Mouse (Mus musculus) neural tube, embryonic 15.5 days (tissue): ENCODE results near the gene Ugt1a9. TPM values are rescaled to one million over a fixed set of nuclear protein-coding genes. Genes with fewer than 3 reads are reported as not detected.
"Not testable (repeated sequence)": the region's sequence is repeated elsewhere in the genome, so short reads cannot be mapped to it uniquely, and the experiment has no call there.

Experiments
- ATAC-seq: fragments of 200-750 bp; cut with Nextera tagmentation; 2 replicates; pipeline ENCODE4 v1.8.0; 2017; ENCODE audit warnings: mild to moderate bottlenecking, moderate TSS enrichment, moderate library complexity; ENCODE audit not compliant: low FRiP score
- H3K27ac ChIP-seq: fragments of 300-500 bp; sonication (generic); replicated peaks from 2 replicates; pipeline ENCODE4 v1.5.1; 2015; ENCODE audit warnings: mild to moderate bottlenecking, inconsistent platforms
- H3K27me3 ChIP-seq: fragments of 300-500 bp; sonication (generic); replicated peaks from 2 replicates; pipeline ENCODE4 v1.6.1; 2015; ENCODE audit warnings: inconsistent platforms
- H3K36me3 ChIP-seq: fragments of 300-500 bp; sonication (generic); 2 replicates; pipeline ENCODE4 v1.6.1; 2015; ENCODE audit warnings: inconsistent platforms
- H3K4me1 ChIP-seq: fragments of 300-500 bp; sonication (generic); 2 replicates; pipeline ENCODE4 v1.6.1; 2015; ENCODE audit warnings: inconsistent platforms
- H3K4me2 ChIP-seq: fragments of 300-500 bp; sonication (generic); 2 replicates; pipeline ENCODE4 v1.6.1; 2015; ENCODE audit warnings: inconsistent platforms, mild to moderate bottlenecking, moderate library complexity
- H3K4me3 ChIP-seq: fragments of 300-500 bp; sonication (generic); replicated peaks from 2 replicates; pipeline ENCODE4 v1.5.1; 2015; ENCODE audit warnings: mild to moderate bottlenecking, inconsistent platforms
- H3K9ac ChIP-seq: fragments of 300-500 bp; sonication (generic); replicated peaks from 2 replicates; pipeline ENCODE4 v1.6.1; 2015; ENCODE audit warnings: mild to moderate bottlenecking, inconsistent platforms
- H3K9me3 ChIP-seq: fragments of 300-500 bp; sonication (generic); replicated peaks from 2 replicates; pipeline ENCODE4 v1.6.1; 2016; ENCODE audit warnings: inconsistent platforms
- WGBS: fragments of 180-500 bp; shearing (Covaris S2); methylation state at CpG from one replicate; pipeline ENCODE4 v1.1.7; 2015; ENCODE audit warnings: mixed read lengths; 5-methylcytosine and 5-hydroxymethylcytosine counted together
- polyA plus RNA-seq: library from polyadenylated mRNA; unstranded; fragments of >200 nt; fragmentation: Nextera tagmentation; extraction: Ambion mirVana; gene quantifications from 2 replicates; pipeline ENCODE4 v1.2.1, GENCODE M21; 2015

Gene Ugt1a9
- 0.12 TPM in 1 of 2 replicates, not detected in the other for polyA plus RNA-seq

GRCm38 (mm10) chr1:88070495-88070894, at the start of gene Ugt1a9:
Gene Ugt1a9 (plus strand): TSS chr1:88070800.
- Histone ChIP-seq H3K4me1 (no peaks in the 10 kb centered on the region), H3K4me2 (no peak within 1 kb of the TSS), H3K9ac (no peak within 1 kb of the TSS), H3K27me3 (no peaks in the 10 kb centered on the region), H3K27ac (no peak within 1 kb of the TSS), H3K4me3 (no peak within 1 kb of the TSS), H3K36me3 (no peaks in the 10 kb centered on the region), H3K9me3 (no peaks in the 10 kb centered on the region)
- no peak for ATAC-seq
- WGBS: 82% methylated on average over 2 of the region's 2 CpGs

GRCm38 (mm10) chr1:88025244-88025643, 45.4 kb upstream of the Ugt1a9 start:
- not testable (repeated sequence) for H3K4me2 ChIP-seq, ATAC-seq, H3K27ac ChIP-seq, H3K4me3 ChIP-seq, H3K9me3 ChIP-seq, H3K27me3 ChIP-seq, H3K9ac ChIP-seq, H3K4me1 ChIP-seq, H3K36me3 ChIP-seq
- 81% methylated on average over 3 of the region's 3 CpGs for WGBS

- not testable (repeated sequence) for H3K4me1 ChIP-seq, H3K4me3 ChIP-seq, H3K27ac ChIP-seq, H3K4me2 ChIP-seq, H3K36me3 ChIP-seq, H3K9ac ChIP-seq, H3K9me3 ChIP-seq, H3K27me3 ChIP-seq, ATAC-seq
- 59% methylated on average over 1 of the region's 2 CpGs for WGBS
These were observed 27.6 kb upstream of the Ugt1a9 start for GRCm38 (mm10) chr1:88043044-88043443.

GRCm38 (mm10) chr1:88044832-88045437, 25.7 kb upstream of the Ugt1a9 start:
- not testable (repeated sequence) for ATAC-seq

GRCm38 (mm10) chr1:88047408-88047807, 23.2 kb upstream of the Ugt1a9 start:
- H3K36me3 ChIP-seq, H3K4me1 ChIP-seq, H3K4me3 ChIP-seq, H3K27me3 ChIP-seq, ATAC-seq, H3K4me2 ChIP-seq, H3K9ac ChIP-seq, H3K9me3 ChIP-seq, H3K27ac ChIP-seq: not testable (repeated sequence)
- WGBS: 68% methylated on average over 2 of the region's 2 CpGs

More at GRCm38 (mm10) chr1:88044832-88045437, 25.7 kb upstream of the Ugt1a9 start:
- not testable (repeated sequence) for H3K4me2 ChIP-seq, H3K4me3 ChIP-seq, H3K27me3 ChIP-seq, H3K27ac ChIP-seq, H3K4me1 ChIP-seq, H3K9me3 ChIP-seq, H3K9ac ChIP-seq, H3K36me3 ChIP-seq
- WGBS: 78% methylated on average over 4 of the region's 5 CpGs

- no peak within 1 kb of the TSS for H3K27ac ChIP-seq
- WGBS: 91% methylated on average over 1 of the region's 1 CpGs
- H3K36me3 ChIP-seq: no peaks in the 10 kb centered on the region
- no peak within 1 kb of the TSS for H3K4me2 ChIP-seq
- H3K9ac ChIP-seq: no peak within 1 kb of the TSS
- H3K4me3 ChIP-seq: no peak within 1 kb of the TSS
- ATAC-seq: no peak
- no peaks in the 10 kb centered on the region for H3K9me3 ChIP-seq
- H3K27me3 ChIP-seq: no peaks in the 10 kb centered on the region
- H3K4me1 ChIP-seq: no peaks in the 10 kb centered on the region
These were observed 15.5 kb upstream of the Ugt1a9 start, which contains the start of gene Ugt1a10 for GRCm38 (mm10) chr1:88055088-88055487. Gene Ugt1a10 (plus strand): TSS chr1:88055388.

- H3K36me3 ChIP-seq, H3K4me3 ChIP-seq, H3K4me2 ChIP-seq, H3K9me3 ChIP-seq, ATAC-seq, H3K4me1 ChIP-seq, H3K27me3 ChIP-seq, H3K27ac ChIP-seq, H3K9ac ChIP-seq: not testable (repeated sequence)
- 65% methylated on average over 1 of the region's 2 CpGs for WGBS
These were observed 4.0 kb upstream of the Ugt1a9 start for GRCm38 (mm10) chr1:88066472-88067102.

- Histone ChIP-seq H3K9ac (no peak overlapping the region), H3K4me2 (no peak overlapping the region), H3K4me1 (no peaks in the 10 kb centered on the region), H3K4me3 (no peak overlapping the region), H3K27ac (no peak overlapping the region), H3K27me3 (no peaks in the 10 kb centered on the region), H3K9me3 (no peaks in the 10 kb centered on the region), H3K36me3 (no peaks in the 10 kb centered on the region)
- ATAC-seq: no peak
- 89% methylated on average over 4 of the region's 4 CpGs for WGBS
These were observed 302 bp downstream of the Ugt1a9 start for GRCm38 (mm10) chr1:88070902-88071301.

- Histone ChIP-seq H3K4me1 (no peaks in the 10 kb centered on the region), H3K27ac (no peak overlapping the region), H3K9me3 (no peaks in the 10 kb centered on the region), H3K9ac (no peak overlapping the region), H3K4me3 (no peak overlapping the region), H3K27me3 (no peaks in the 10 kb centered on the region), H3K4me2 (no peak overlapping the region), H3K36me3 (no peaks in the 10 kb centered on the region)
- 89% methylated on average over 2 of the region's 2 CpGs for WGBS
- ATAC-seq: no peak
These were observed 3.9 kb downstream of the Ugt1a9 start for GRCm38 (mm10) chr1:88074471-88074870.

- Histone ChIP-seq H3K9me3 (no peaks in the 10 kb centered on the region), H3K27me3 (no peaks in the 10 kb centered on the region), H3K36me3 (no peaks in the 10 kb centered on the region), H3K27ac (no peak overlapping the region), H3K4me1 (no peaks in the 10 kb centered on the region), H3K9ac (no peak overlapping the region), H3K4me3 (no peak overlapping the region), H3K4me2 (no peak overlapping the region)
- no peak for ATAC-seq
- 90% methylated on average over 1 of the region's 1 CpGs for WGBS
These were observed 6.5 kb downstream of the Ugt1a9 start for GRCm38 (mm10) chr1:88077128-88077527.

GRCm38 (mm10) chr1:88081670-88082069, 11.1 kb downstream of the Ugt1a9 start:
- no peak overlapping the region for H3K4me3 ChIP-seq
- ATAC-seq: no peak
- no peak overlapping the region for H3K9ac ChIP-seq
- no peaks in the 10 kb centered on the region for H3K9me3 ChIP-seq
- H3K4me2 ChIP-seq: no peak overlapping the region
- 92% methylated on average over 1 of the region's 1 CpGs for WGBS
- no peaks in the 10 kb centered on the region for H3K4me1 ChIP-seq
- H3K27me3 ChIP-seq: no peaks in the 10 kb centered on the region
- no peak overlapping the region for H3K27ac ChIP-seq
- H3K36me3 ChIP-seq: no peaks in the 10 kb centered on the region

- H3K36me3 ChIP-seq: no peaks in the 10 kb centered on the region
- H3K4me2 ChIP-seq: no peak overlapping the region
- WGBS: 85% methylated on average over 1 of the region's 1 CpGs
- no peak overlapping the region for H3K27ac ChIP-seq
- no peak overlapping the region for H3K4me3 ChIP-seq
- ATAC-seq: no peak
- no peaks in the 10 kb centered on the region for H3K4me1 ChIP-seq
- H3K27me3 ChIP-seq: no peaks in the 10 kb centered on the region
- no peaks in the 10 kb centered on the region for H3K9me3 ChIP-seq
- no peak overlapping the region for H3K9ac ChIP-seq
These were observed 15.5 kb downstream of the Ugt1a9 start for GRCm38 (mm10) chr1:88086125-88086524.
